Mouse (Mus musculus) intestine, embryonic 14.5 days (tissue): ENCODE data around the gene Nckipsd. TPM values are rescaled to one million over a fixed set of nuclear protein-coding genes. Genes with fewer than 3 reads are reported as not detected.

Experiments
- ATAC-seq: fragments of 200-750 bp; cut with Nextera tagmentation; replicated peaks from 2 replicates; pipeline ENCODE4 v1.8.0; 2017; ENCODE audit warnings: low read depth, moderate number of reproducible peaks, moderate TSS enrichment, moderate library complexity; ENCODE audit not compliant: low FRiP score, low TSS enrichment
- DNase-seq: peaks from one replicate; pipeline ENCODE4 v3.0.0-alpha.2; 2018; ENCODE audit warnings: low spot score
- H3K27ac ChIP-seq: fragments of 300-500 bp; sonication (generic); 2 replicates; pipeline ENCODE4 v1.5.1; 2014; ENCODE audit warnings: low read depth, mild to moderate bottlenecking, control low read depth
- H3K27me3 ChIP-seq: fragments of 300-500 bp; sonication (generic); replicated peaks from 2 replicates; pipeline ENCODE4 v1.6.1; 2014; ENCODE audit warnings: low read length, control low read depth; ENCODE audit not compliant: control insufficient read depth, insufficient read depth
- H3K36me3 ChIP-seq: fragments of 300-500 bp; sonication (generic); 2 replicates; pipeline ENCODE4 v1.6.1; 2014; ENCODE audit warnings: low read length, control low read depth; ENCODE audit not compliant: control insufficient read depth, insufficient read depth
- H3K4me1 ChIP-seq: fragments of 300-500 bp; sonication (generic); replicated peaks from 2 replicates; pipeline ENCODE4 v1.6.1; 2014; ENCODE audit warnings: low read length, control low read depth, mixed read lengths; ENCODE audit not compliant: control insufficient read depth, insufficient read depth
- H3K4me2 ChIP-seq: fragments of 300-500 bp; sonication (generic); 2 replicates; pipeline ENCODE4 v1.6.1; 2014; ENCODE audit warnings: low read length
- H3K4me3 ChIP-seq: fragments of 300-500 bp; sonication (generic); 2 replicates; pipeline ENCODE4 v1.5.1; 2014; ENCODE audit warnings: low read depth, low read length, control low read depth, mixed read lengths
- H3K9ac ChIP-seq: fragments of 300-500 bp; sonication (generic); 2 replicates; pipeline ENCODE4 v1.6.1; 2014; ENCODE audit warnings: mild to moderate bottlenecking, low read length
- H3K9me3 ChIP-seq: fragments of 300-500 bp; sonication (generic); 2 replicates; pipeline ENCODE4 v1.6.1; 2016; ENCODE audit warnings: low read length, control low read depth; ENCODE audit not compliant: control insufficient read depth
- WGBS: fragments of 180-500 bp; shearing (Covaris S2); extraction: QIAGEN DNeasy Blood & Tissue Kit; methylation state at CpG from one replicate; pipeline ENCODE4 v1.1.7; 2014; 5-methylcytosine and 5-hydroxymethylcytosine counted together
- polyA plus RNA-seq: library from polyadenylated mRNA; unstranded; fragments of >200 nt; fragmentation: Nextera tagmentation; extraction: Ambion mirVana; gene quantifications from 2 replicates; pipeline ENCODE4 v1.2.1, GENCODE M21; 2014

Nckipsd gene
- polyA plus RNA-seq, 1 experiment from 2014 or later, result 14.3 TPM

DNA sequence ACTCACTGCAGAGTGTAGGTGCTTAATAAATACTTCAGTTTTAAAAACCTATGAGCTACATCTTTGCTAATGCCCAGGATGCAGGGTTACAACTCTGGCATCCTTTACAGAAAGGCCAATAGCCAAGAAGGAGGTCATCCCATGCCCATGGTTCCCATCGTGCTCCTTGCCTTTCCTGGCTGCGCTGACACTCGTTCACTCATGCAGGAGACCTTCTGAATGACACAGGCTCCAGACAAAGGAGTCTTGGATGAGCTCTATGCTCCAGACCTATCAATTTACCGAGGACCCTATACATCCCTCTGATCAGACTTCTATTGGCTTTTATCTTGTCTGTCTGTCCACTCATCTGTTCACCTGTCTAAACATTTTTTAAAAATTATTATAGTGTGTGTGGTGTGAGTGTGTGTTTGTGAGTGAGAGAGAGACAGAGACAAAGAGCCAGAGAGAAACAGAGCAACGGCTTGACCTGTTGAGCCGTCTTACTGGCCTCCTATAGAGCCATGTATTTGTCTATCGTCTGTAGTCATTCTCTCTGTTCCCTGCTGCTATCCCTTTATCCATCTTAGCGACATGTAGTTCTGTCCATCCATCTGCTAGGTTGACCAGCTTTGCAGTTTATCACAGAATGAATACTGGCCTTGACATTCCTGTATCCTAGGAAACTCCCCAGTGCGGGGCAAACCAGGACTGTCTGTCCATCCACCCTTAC is 25.2 kb upstream of the Nckipsd start:
- peaks cover 29% of the 10 kb centered on the region for H3K4me1 ChIP-seq
- no peak for DNase-seq
- ATAC-seq, result no peak
- 27% methylated on average over 9 of the region's 9 CpGs for WGBS
- peak overlapping the region; percentile 84 for H3K4me3 ChIP-seq
- H3K36me3 ChIP-seq, result peaks cover 9% of the 10 kb centered on the region; the same call in 1 of the 2 replicates
- H3K9ac ChIP-seq, result peak overlapping the region; percentile 44
- H3K27me3 ChIP-seq, result no peaks in the 10 kb centered on the region
- H3K27ac ChIP-seq, result no peak overlapping the region
- peak overlapping the region; percentile 95 for H3K4me2 ChIP-seq
- no peaks in the 10 kb centered on the region for H3K9me3 ChIP-seq

GRCm38 (mm10) chr9:108783548-108784463 is 24.4 kb upstream of the Nckipsd start, which contains the start of gene Ip6k2:
Gene Ip6k2 (plus strand): TSS chr9:108783796.
- Histone ChIP-seq H3K27me3 (no peaks in the 10 kb centered on the region), H3K9ac (peak within 1 kb of the TSS; percentile 98), H3K27ac (peak within 1 kb of the TSS; percentile 87), H3K4me2 (peak within 1 kb of the TSS; percentile 95), H3K36me3 (peaks cover 9% of the 10 kb centered on the region; the same call in 1 of the 2 replicates), H3K4me3 (peak within 1 kb of the TSS; percentile 84), H3K4me1 (peaks cover 29% of the 10 kb centered on the region), H3K9me3 (no peaks in the 10 kb centered on the region)
- peak; percentile 96 for DNase-seq
- under 1% methylated on average over 56 of the region's 56 CpGs for WGBS
- peak; percentile 98 for ATAC-seq

- Histone ChIP-seq H3K9me3 (no peaks in the 10 kb centered on the region), H3K4me2 (peak overlapping the region; percentile 95), H3K27ac (no peak overlapping the region), H3K36me3 (peaks cover 9% of the 10 kb centered on the region; the same call in 1 of the 2 replicates), H3K4me3 (peak overlapping the region; percentile 84), H3K27me3 (no peaks in the 10 kb centered on the region), H3K9ac (peak overlapping the region; percentile 98; the same call in 1 of the 2 replicates), H3K4me1 (peaks cover 29% of the 10 kb centered on the region)
- no peak for ATAC-seq
- DNase-seq, result no peak
Observed at GRCm38 (mm10) chr9:108785416-108785815, 22.8 kb upstream of the Nckipsd start.

- 76% methylated on average over 1 of the region's 1 CpGs for WGBS
Observed at GRCm38 (mm10) chr9:108786494-108786893, 21.7 kb upstream of the Nckipsd start.

GRCm38 (mm10) chr9:108787080-108787479 is 21.1 kb upstream of the Nckipsd start:
- H3K4me3 ChIP-seq, result no peak overlapping the region
- H3K4me1 ChIP-seq, result peaks cover 29% of the 10 kb centered on the region
- H3K27ac ChIP-seq, result no peak overlapping the region
- H3K4me2 ChIP-seq, result no peak overlapping the region
- no peaks in the 10 kb centered on the region for H3K27me3 ChIP-seq
- WGBS, result 92% methylated on average over 2 of the region's 2 CpGs
- no peak overlapping the region for H3K9ac ChIP-seq
- DNase-seq (no peak), ATAC-seq (no peak)
- peaks cover 9% of the 10 kb centered on the region; the same call in 1 of the 2 replicates for H3K36me3 ChIP-seq
- no peaks in the 10 kb centered on the region for H3K9me3 ChIP-seq

More at GRCm38 (mm10) chr9:108786494-108786893, 21.7 kb upstream of the Nckipsd start:
- Histone ChIP-seq H3K9me3 (no peaks in the 10 kb centered on the region), H3K27ac (no peak overlapping the region), H3K36me3 (peaks cover 9% of the 10 kb centered on the region; the same call in 1 of the 2 replicates), H3K27me3 (no peaks in the 10 kb centered on the region), H3K9ac (no peak overlapping the region), H3K4me1 (peaks cover 29% of the 10 kb centered on the region), H3K4me3 (no peak overlapping the region), H3K4me2 (peak overlapping the region; percentile 15; the same call in 1 of the 2 replicates)
- DNase-seq (no peak), ATAC-seq (no peak)

- no peak overlapping the region for H3K4me2 ChIP-seq
- peaks cover 21% of the 10 kb centered on the region for H3K4me1 ChIP-seq
- peaks cover 9% of the 10 kb centered on the region; the same call in 1 of the 2 replicates for H3K36me3 ChIP-seq
- no peak overlapping the region for H3K27ac ChIP-seq
- WGBS, result 64% methylated on average over 3 of the region's 3 CpGs
- no peak overlapping the region for H3K9ac ChIP-seq
- H3K27me3 ChIP-seq, result no peaks in the 10 kb centered on the region
- no peak overlapping the region for H3K4me3 ChIP-seq
- no peak for ATAC-seq
- H3K9me3 ChIP-seq, result no peaks in the 10 kb centered on the region
- DNase-seq, result no peak
Observed at GRCm38 (mm10) chr9:108788713-108789112, 19.5 kb upstream of the Nckipsd start.

DNA sequence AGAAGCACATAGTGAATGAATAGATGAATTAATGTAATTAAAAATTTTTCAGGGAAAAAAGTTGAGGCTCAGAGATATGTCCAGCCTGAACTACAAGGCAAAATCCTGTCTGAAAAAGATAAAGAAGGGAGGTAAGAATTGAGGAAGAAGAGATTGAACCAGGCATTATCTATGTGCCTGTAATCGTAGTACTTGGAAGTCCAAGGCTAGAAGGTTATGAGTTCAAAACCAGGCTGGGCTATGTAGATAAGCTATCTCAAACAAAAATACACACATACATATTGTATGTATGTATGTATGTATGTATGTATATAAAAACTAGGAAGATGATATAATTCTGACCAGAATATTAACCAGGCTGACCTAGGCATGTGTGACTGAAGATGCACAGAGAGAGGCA is 15.9 kb upstream of the Nckipsd start:
- no peak overlapping the region for H3K9ac ChIP-seq
- ATAC-seq (no peak), DNase-seq (no peak)
- H3K27me3 ChIP-seq, result no peaks in the 10 kb centered on the region
- H3K36me3 ChIP-seq, result peaks cover 15% of the 10 kb centered on the region
- no peaks in the 10 kb centered on the region for H3K9me3 ChIP-seq
- H3K4me3 ChIP-seq, result no peak overlapping the region
- H3K4me1 ChIP-seq, result peaks cover 22% of the 10 kb centered on the region
- H3K4me2 ChIP-seq, result no peak overlapping the region
- 83% methylated on average over 1 of the region's 1 CpGs for WGBS
- no peak overlapping the region for H3K27ac ChIP-seq

DNA sequence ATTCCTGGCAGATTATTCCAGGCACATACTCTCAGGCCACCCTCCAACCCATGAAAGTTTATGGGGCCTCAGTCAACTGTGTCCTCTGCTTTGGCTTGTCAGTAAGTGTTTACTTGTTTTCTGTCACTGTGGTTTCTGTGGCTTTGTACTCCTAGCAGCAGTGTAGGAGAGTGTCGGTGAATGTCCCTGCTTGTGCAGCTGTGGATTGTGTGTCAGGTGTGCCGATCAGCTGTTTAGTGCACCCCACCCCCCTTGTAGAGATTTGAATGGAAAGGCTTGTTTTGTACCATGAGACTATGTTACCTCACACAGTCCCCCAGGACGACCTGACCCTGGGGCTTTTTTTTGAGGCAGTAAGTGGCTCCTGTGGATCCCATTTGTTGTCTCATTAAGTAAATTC is 15.4 kb upstream of the Nckipsd start:
- Histone ChIP-seq H3K36me3 (peaks cover 19% of the 10 kb centered on the region), H3K9me3 (no peaks in the 10 kb centered on the region), H3K27me3 (no peaks in the 10 kb centered on the region), H3K9ac (no peak overlapping the region), H3K27ac (no peak overlapping the region), H3K4me3 (no peak overlapping the region), H3K4me1 (peaks cover 22% of the 10 kb centered on the region), H3K4me2 (no peak overlapping the region)
- no peak for ATAC-seq
- WGBS, result 49% methylated on average over 3 of the region's 3 CpGs
- no peak for DNase-seq
